In genomic region chr12:97872391-97872790, GRCm38 (mm10) we compare ENCODE assay signal across 8 mouse cellular contexts.
DNase-seq lines count a peak whose midpoint lies in the region; ATAC-seq and TF ChIP-seq lines count a peak whose summit lies in the region.

No protein-coding gene starts in this region.

- dilution Hi-C loops in CH12.LX (cut with MboI; ENCODE audit: extremely low pct_ligation_motif_present, extremely low pct_unique_long_range_greater_than_20kb, low sequenced_read_pairs), result no loop called here

- H3K9ac ChIP-seq in CH12.LX (ENCODE audit: insufficient read depth, low read depth), result no peak overlapping the region

- ATAC-seq in granulocyte monocyte progenitor cell, adult 5-6 weeks (replicated peaks; ENCODE audit: poor library complexity, severe bottlenecking), result peak; percentile 88

- H3K79me2 ChIP-seq in CH12.LX (replicated peaks; ENCODE audit: control insufficient read depth, extremely low read depth, insufficient read depth, poor library complexity, severe bottlenecking), result no peaks in the 10 kb centered on the region

- no peak for TF ChIP-seq EP300 in CH12.LX (IDR thresholded peaks at IDR 0.05; ENCODE audit: low read length)

- peak; percentile 79 for TF ChIP-seq RAD21 in CH12.LX (IDR thresholded peaks at IDR 0.05; ENCODE audit: low read depth, low read length)

- H3K9me3 ChIP-seq in CH12.LX (replicated peaks; ENCODE audit: low read length), result no peaks in the 10 kb centered on the region

- no peak for TF ChIP-seq POLR2A in CH12.LX (IDR thresholded peaks at IDR 0.05; ENCODE audit: low read depth, low read length)

- peak; percentile 79 for DNase-seq in CH12.LX (ENCODE audit: extremely low read depth)
- DNase-seq in adrenal gland, adult 18-20 months (ENCODE audit: low spot score in 2 of 2), result peak; percentile 55 to 59
- peak; percentile 90 for DNase-seq in embryo, embryonic 10 days (ENCODE audit: low spot score)
- peak; percentile 57 to 87 for DNase-seq in kidney, postnatal 36 days
- DNase-seq in lung, adult 18-20 months, result peak; percentile 18 to 29
- peak; percentile 91 for DNase-seq in retina, embryonic 14.5 days (ENCODE audit: low spot score)
- DNase-seq in yolk sac, embryonic 10.5 days (ENCODE audit: low spot score), result peak; percentile 22

- H3K27ac ChIP-seq in CH12.LX (ENCODE audit: insufficient read depth, low read depth), result no peak overlapping the region

- no peak overlapping the region for H3K4me3 ChIP-seq in CH12.LX (replicated peaks in 1 of 3; ENCODE audit: low read depth in 2 of 3, low read length in 2 of 3, poor library complexity in 1 of 3)

- 0 out of 4 replicates have a peak, but pooled peaks cover 0 to 5% of the 10 kb centered on the region in 2 experiments for H3K4me1 ChIP-seq in CH12.LX (ENCODE audit: control insufficient read depth in 1 of 2, insufficient read depth in 2 of 2)

- H3K27me3 ChIP-seq in CH12.LX (replicated peaks), result no peaks in the 10 kb centered on the region

- in situ Hi-C loops in CH12.LX (cut with MboI; ENCODE audit: low pct_ligation_motif_present, low pct_unique_long_range_greater_than_20kb, low sequenced_read_pairs), result no loop called here

- peak; percentile 60 to 84 for TF ChIP-seq CTCF in CH12.LX (conservative IDR thresholded peaks at IDR 0.05 in 1 of 2, IDR thresholded peaks at IDR 0.05 in 1 of 2; ENCODE audit: low read depth in 2 of 2, low read length in 2 of 2)

- no peaks in the 10 kb centered on the region for H3K36me3 ChIP-seq in CH12.LX (replicated peaks in 1 of 2; ENCODE audit: control insufficient read depth in 1 of 2, insufficient read depth in 1 of 2, low read length in 1 of 2)

- H3K4me2 ChIP-seq in CH12.LX (ENCODE audit: insufficient read depth, low read depth, poor library complexity, severe bottlenecking), result no peak overlapping the region

TF ChIP-seq in CH12.LX, 34 proteins besides CTCF, POLR2A, EP300 and RAD21:
- no peak for TF ChIP-seq ETS1 (conservative IDR thresholded peaks at IDR 0.05; ENCODE audit: low read depth, low read length)
- TF ChIP-seq HCFC1 (IDR thresholded peaks at IDR 0.05; ENCODE audit: low read depth, low read length), result no peak
- TF ChIP-seq SMC3 (IDR thresholded peaks at IDR 0.05; ENCODE audit: low read depth, low read length), result peak; percentile 78
- TF ChIP-seq ZMIZ1 (IDR thresholded peaks at IDR 0.05; ENCODE audit: low read depth, low read length), result no peak

Comparison
In these comparisons a context has a peak if more than half of its experiments do, and no peak if none do; other contexts are left out.
1. DNase-seq: peak in every context shown above with its lines; median percentile 91 in retina, embryonic 14.5 days; 90 in embryo, embryonic 10 days; 79 in CH12.LX; 72 in kidney, postnatal 36 days; 57 in adrenal gland, adult 18-20 months; 24 in lung, adult 18-20 months; 22 in yolk sac, embryonic 10.5 days.